Mouse (Mus musculus) v-Abl transformed pro-B cells (cell line): ENCODE measurements around the gene Wdr82.

Experiments used
- in situ Hi-C, 2 experiments: fragments of 400-800 bp; cut with MboI; formaldehyde crosslinking; loops; one replicate each; pipeline ENCODE4 v1.15.1; 2025; ENCODE audit not compliant: unreplicated experiment in 2 of 2

Gene Wdr82

GRCm38 (mm10) chr9:106236156-106236817 lies 65.6 kb downstream of the Wdr82 start:
- in situ Hi-C loops = no loop called here

- in situ Hi-C loops = no loop called here
These were observed 66.1 kb downstream of the Wdr82 start for GRCm38 (mm10) chr9:106236818-106237211.

- in situ Hi-C loops = no loop called here
These were observed 66.7 kb downstream of the Wdr82 start for GRCm38 (mm10) chr9:106237401-106237800.

GRCm38 (mm10) chr9:106237878-106238277 lies 67.2 kb downstream of the Wdr82 start:
- in situ Hi-C loops = no loop called here
